Mouse (Mus musculus) neural tube, embryonic 11.5 days (tissue): ENCODE data around the gene Msi2. TPM values are rescaled to one million over a fixed set of nuclear protein-coding genes. Genes with fewer than 3 reads are reported as not detected.
A peak's percentile ranks its signal among the peaks of the same experiment; 100 is the strongest.

Source experiments
- ATAC-seq: fragments of 200-750 bp; cut with Nextera tagmentation; 2 replicates; pipeline ENCODE4 v1.8.0; 2017; ENCODE audit warnings: moderate number of reproducible peaks, mild to moderate bottlenecking, moderate TSS enrichment, moderate library complexity; ENCODE audit not compliant: insufficient read depth, low FRiP score, low TSS enrichment
- DNase-seq: peaks from one replicate; pipeline ENCODE4 v3.0.0-alpha.2; 2015; ENCODE audit warnings: low spot score
- H3K27ac ChIP-seq: fragments of 300-500 bp; sonication (generic); 2 replicates; pipeline ENCODE4 v1.5.1; 2014; ENCODE audit warnings: low read depth, mild to moderate bottlenecking, low read length
- H3K27me3 ChIP-seq: fragments of 300-500 bp; sonication (generic); 2 replicates; pipeline ENCODE4 v1.6.1; 2014; ENCODE audit warnings: mild to moderate bottlenecking, low read length, mixed read lengths; ENCODE audit not compliant: control insufficient read depth, insufficient read depth
- H3K36me3 ChIP-seq: fragments of 300-500 bp; sonication (generic); 2 replicates; pipeline ENCODE4 v1.6.1; 2014; ENCODE audit warnings: mild to moderate bottlenecking, low read length, moderate library complexity, mixed read lengths; ENCODE audit not compliant: control insufficient read depth, insufficient read depth
- H3K4me1 ChIP-seq: fragments of 300-500 bp; sonication (generic); 2 replicates; pipeline ENCODE4 v1.6.1; 2014; ENCODE audit warnings: low read length, mixed read lengths; ENCODE audit not compliant: control insufficient read depth, insufficient read depth
- H3K4me2 ChIP-seq: fragments of 300-500 bp; sonication (generic); 2 replicates; pipeline ENCODE4 v1.6.1; 2014; ENCODE audit warnings: low read depth, mild to moderate bottlenecking, moderate library complexity
- H3K4me3 ChIP-seq: fragments of 300-500 bp; sonication (generic); 2 replicates; pipeline ENCODE4 v1.5.1; 2014; ENCODE audit warnings: low read depth, low read length
- H3K9ac ChIP-seq: fragments of 300-500 bp; sonication (generic); 2 replicates; pipeline ENCODE4 v1.6.1; 2014; ENCODE audit warnings: mild to moderate bottlenecking, low read length
- H3K9me3 ChIP-seq: fragments of 300-500 bp; sonication (generic); 2 replicates; pipeline ENCODE4 v1.6.1; 2016; ENCODE audit warnings: low read length; ENCODE audit not compliant: control insufficient read depth
- WGBS: fragments of 180-500 bp; shearing (Covaris S2); extraction: QIAGEN DNeasy Blood & Tissue Kit; methylation state at CpG from one replicate; pipeline ENCODE4 v1.1.7; 2014; 5-methylcytosine and 5-hydroxymethylcytosine counted together
- polyA plus RNA-seq: library from polyadenylated mRNA; unstranded; fragments of >200 nt; fragmentation: Nextera tagmentation; extraction: Ambion mirVana; gene quantifications from 2 replicates; pipeline ENCODE4 v1.2.1, GENCODE M21; 2014

Msi2 gene
- polyA plus RNA-seq, 1 experiment from 2014 or later: 20.6 TPM

GRCm38 (mm10) chr11:88690556-88691287 is 27.6 kb downstream of the Msi2 start:
- Histone ChIP-seq H3K9me3 (no peaks in the 10 kb centered on the region), H3K4me3 (no peak overlapping the region), H3K36me3 (peaks cover 2% of the 10 kb centered on the region; the same call in 1 of the 2 replicates), H3K27me3 (no peaks in the 10 kb centered on the region), H3K9ac (no peak overlapping the region; the same call in 1 of the 2 replicates), H3K4me2 (peak overlapping the region; percentile 22), H3K27ac (peak overlapping the region; percentile 75), H3K4me1 (peaks cover 69% of the 10 kb centered on the region)
- DNase-seq: peak; percentile 66
- WGBS: 9% methylated on average over 12 of the region's 12 CpGs
- ATAC-seq: no peak

- Histone ChIP-seq H3K9ac (no peak overlapping the region), H3K27me3 (no peaks in the 10 kb centered on the region), H3K9me3 (no peaks in the 10 kb centered on the region), H3K4me3 (no peak overlapping the region), H3K27ac (peak overlapping the region; percentile 68), H3K36me3 (peaks cover 2% of the 10 kb centered on the region; the same call in 1 of the 2 replicates), H3K4me2 (peak overlapping the region; percentile 22), H3K4me1 (peaks cover 62% of the 10 kb centered on the region)
- DNase-seq (no peak), ATAC-seq (no peak)
- 8% methylated on average over 14 of the region's 14 CpGs for whole genome bisulfite sequencing
Measured at GRCm38 (mm10) chr11:88689831-88690459, 28.4 kb downstream of the Msi2 start.

- H3K4me2 ChIP-seq: no peak overlapping the region
- no peak overlapping the region for H3K27ac ChIP-seq
- H3K36me3 ChIP-seq: peaks cover 2% of the 10 kb centered on the region; the same call in 1 of the 2 replicates
- H3K27me3 ChIP-seq: no peaks in the 10 kb centered on the region
- no peaks in the 10 kb centered on the region for H3K9me3 ChIP-seq
- no peak overlapping the region for H3K4me3 ChIP-seq
- WGBS: 88% methylated on average over 8 of the region's 8 CpGs
- no peak for ATAC-seq
- peaks cover 55% of the 10 kb centered on the region for H3K4me1 ChIP-seq
- no peak overlapping the region for H3K9ac ChIP-seq
- no peak for DNase-seq
Measured at GRCm38 (mm10) chr11:88688644-88689043, 29.7 kb downstream of the Msi2 start.

GRCm38 (mm10) chr11:88687711-88688110 is 30.6 kb downstream of the Msi2 start:
- Histone ChIP-seq H3K9me3 (no peaks in the 10 kb centered on the region), H3K36me3 (peaks cover 2% of the 10 kb centered on the region; the same call in 1 of the 2 replicates), H3K4me3 (no peak overlapping the region), H3K4me2 (no peak overlapping the region), H3K4me1 (peaks cover 58% of the 10 kb centered on the region), H3K27ac (0 out of 2 replicates have a peak overlapping the region, but pooled peaks have one; percentile 23), H3K27me3 (no peaks in the 10 kb centered on the region), H3K9ac (no peak overlapping the region)
- ATAC-seq (no peak), DNase-seq (no peak)
- WGBS: 85% methylated on average over 12 of the region's 12 CpGs

- peaks cover 2% of the 10 kb centered on the region; the same call in 1 of the 2 replicates for H3K36me3 ChIP-seq
Measured at GRCm38 (mm10) chr11:88687010-88687409, 31.3 kb downstream of the Msi2 start.

GRCm38 (mm10) chr11:88686061-88686460 is 32.3 kb downstream of the Msi2 start:
- Histone ChIP-seq H3K4me2 (no peak overlapping the region), H3K36me3 (peaks cover 2% of the 10 kb centered on the region; the same call in 1 of the 2 replicates), H3K27ac (no peak overlapping the region; the same call in 1 of the 2 replicates), H3K9me3 (no peaks in the 10 kb centered on the region), H3K9ac (no peak overlapping the region), H3K27me3 (no peaks in the 10 kb centered on the region), H3K4me3 (no peak overlapping the region), H3K4me1 (peaks cover 46% of the 10 kb centered on the region)
- 42% methylated on average over 7 of the region's 7 CpGs for WGBS
- ATAC-seq (no peak), DNase-seq (no peak)

More at GRCm38 (mm10) chr11:88687010-88687409, 31.3 kb downstream of the Msi2 start:
- H3K4me1 ChIP-seq: peaks cover 56% of the 10 kb centered on the region
- no peak overlapping the region for H3K27ac ChIP-seq
- no peaks in the 10 kb centered on the region for H3K9me3 ChIP-seq
- DNase-seq (no peak), ATAC-seq (no peak)
- H3K4me2 ChIP-seq: no peak overlapping the region
- no peak overlapping the region for H3K4me3 ChIP-seq
- no peak overlapping the region for H3K9ac ChIP-seq
- no peaks in the 10 kb centered on the region for H3K27me3 ChIP-seq
- 72% methylated on average over 5 of the region's 5 CpGs for WGBS

GRCm38 (mm10) chr11:88683026-88683770 is 35.1 kb downstream of the Msi2 start:
- ATAC-seq (no peak), DNase-seq (no peak)
- WGBS: 56% methylated on average over 14 of the region's 14 CpGs
- peaks cover 26% of the 10 kb centered on the region for H3K4me1 ChIP-seq
- H3K4me3 ChIP-seq: no peak overlapping the region
- no peaks in the 10 kb centered on the region for H3K27me3 ChIP-seq
- H3K9ac ChIP-seq: no peak overlapping the region
- peaks cover 5% of the 10 kb centered on the region for H3K36me3 ChIP-seq
- no peak overlapping the region for H3K27ac ChIP-seq
- no peak overlapping the region for H3K4me2 ChIP-seq
- no peaks in the 10 kb centered on the region for H3K9me3 ChIP-seq

- no peak overlapping the region for H3K4me2 ChIP-seq
- no peaks in the 10 kb centered on the region for H3K9me3 ChIP-seq
- H3K36me3 ChIP-seq: peaks cover 9% of the 10 kb centered on the region
- no peak for DNase-seq
- peaks cover 6% of the 10 kb centered on the region for H3K4me1 ChIP-seq
- no peaks in the 10 kb centered on the region for H3K27me3 ChIP-seq
- H3K4me3 ChIP-seq: no peak overlapping the region
- 85% methylated on average over 7 of the region's 7 CpGs for WGBS
- no peak overlapping the region for H3K9ac ChIP-seq
- ATAC-seq: no peak
- no peak overlapping the region for H3K27ac ChIP-seq
Measured at GRCm38 (mm10) chr11:88677350-88677749, 41.0 kb downstream of the Msi2 start.
